Comparison of ENCODE assay signal across 8 mouse cellular contexts in genomic region chr9:106453271-106454070, GRCm38 (mm10). TPM values are rescaled to one million over a fixed set of nuclear protein-coding genes. Genes with fewer than 3 reads are reported as not detected.
DNase-seq lines count a peak whose midpoint lies in the region; ATAC-seq and TF ChIP-seq lines count a peak whose summit lies in the region.

TSS of gene Pcbp4 (plus strand) at chr9:106453291.

- TF ChIP-seq POLR2A in testis, adult 2 months (IDR thresholded peaks at IDR 0.05; ENCODE audit: control insufficient read depth, low read depth, low read length): no peak

- peak within 1 kb of the TSS; percentile 81 for H3K4me2 ChIP-seq in intestine, embryonic 14.5 days (ENCODE audit: low read length)

- H3K4me1 ChIP-seq in intestine, embryonic 14.5 days (replicated peaks; ENCODE audit: control insufficient read depth, insufficient read depth, low read length): peaks cover 66% of the 10 kb centered on the region
- H3K4me1 ChIP-seq in testis, adult 2 months (ENCODE audit: control insufficient read depth, insufficient read depth, low read length): peaks cover 26% of the 10 kb centered on the region

- WGBS in intestine, embryonic 14.5 days: under 1% methylated on average over 39 of the region's 74 CpGs

- peak; percentile 49 for DNase-seq in urinary bladder, postnatal 14 days (ENCODE audit: low spot score)
- DNase-seq in urinary bladder, postnatal 10 days (ENCODE audit: low spot score): no peak
- DNase-seq in cerebellum, postnatal 25 days: peak; percentile 80 to 82
- DNase-seq in gastrocnemius, postnatal 4 days (ENCODE audit: low spot score in 2 of 2): peak in 1 of 2 experiments; percentile 73
- DNase-seq in intestine, embryonic 14.5 days (ENCODE audit: low spot score): peak; percentile 89
- DNase-seq in left cerebral cortex, postnatal 36 days (ENCODE audit: low spot score in 2 of 2): peak; percentile 55 to 60

- no peak for TF ChIP-seq CTCF in testis, adult 2 months (IDR thresholded peaks at IDR 0.05; ENCODE audit: control insufficient read depth, insufficient read depth, insufficient replicate concordance, low read depth, low read length)

- peak within 1 kb of the TSS; percentile 67 for H3K4me3 ChIP-seq in intestine, embryonic 14.5 days (ENCODE audit: low read depth, low read length)
- H3K4me3 ChIP-seq in testis, adult 2 months (ENCODE audit: control insufficient read depth, low read depth, low read length): peak within 1 kb of the TSS; percentile 89

- peak; percentile 77 for ATAC-seq in intestine, embryonic 14.5 days (replicated peaks; ENCODE audit: low FRiP score, low TSS enrichment, low read depth)
- ATAC-seq in megakaryocyte progenitor cell, adult 5-6 weeks (replicated peaks; ENCODE audit: poor library complexity): peak; percentile 40

- peak within 1 kb of the TSS; percentile 78 for H3K27ac ChIP-seq in intestine, embryonic 14.5 days (ENCODE audit: low read depth)
- 0 out of 2 replicates have a peak within 1 kb of the TSS, but pooled peaks have one; percentile 12 for H3K27ac ChIP-seq in testis, adult 2 months (ENCODE audit: control insufficient read depth, insufficient read depth, low read depth, low read length)

- no peaks in the 10 kb centered on the region for H3K27me3 ChIP-seq in intestine, embryonic 14.5 days (replicated peaks; ENCODE audit: control insufficient read depth, insufficient read depth, low read length)
- no peaks in the 10 kb centered on the region for H3K27me3 ChIP-seq in testis, adult 2 months (ENCODE audit: control insufficient read depth, insufficient read depth, low read length)

- H3K9ac ChIP-seq in intestine, embryonic 14.5 days (ENCODE audit: low read length): peak within 1 kb of the TSS; percentile 71

- intact Hi-C loops in left cerebral cortex, postnatal 36 days (cut with DNase I): no loop called here

- H3K36me3 ChIP-seq in intestine, embryonic 14.5 days (ENCODE audit: control insufficient read depth, insufficient read depth, low read length): 0 out of 2 replicates have a peak, but pooled peaks cover 9% of the 10 kb centered on the region
- H3K36me3 ChIP-seq in testis, adult 2 months (ENCODE audit: control insufficient read depth, insufficient read depth, low read length): no peaks in the 10 kb centered on the region

- no peaks in the 10 kb centered on the region for H3K9me3 ChIP-seq in intestine, embryonic 14.5 days (ENCODE audit: control insufficient read depth, low read length)

RNA-seq across cellular contexts. Expression of gene Pcbp4, which starts in this region (rescaled TPM):
- total RNA-seq in gastrocnemius, postnatal 4 days (2021): 10 to 100 TPM; 83.6 to 84.9 TPM
- polyA plus RNA-seq in intestine, embryonic 14.5 days (2014; fragmentation: Nextera tagmentation; extraction: Ambion mirVana): 55.3 and 73.4 TPM in 2 replicates
- 100 to 1,000 TPM; 181 to 197 TPM for total RNA-seq in left cerebral cortex, postnatal 36 days (2021)
- total RNA-seq in megakaryocyte progenitor cell, adult 5-6 weeks (2015): 0.91 and 1.7 TPM in 2 replicates
- total RNA-seq in megakaryocyte progenitor cell, adult 5-6 weeks (2017): 0.96 and 2.7 TPM in 2 replicates
- 65.7 and 78.3 TPM in 2 replicates for polyA plus RNA-seq in testis, adult 2 months (2012; rRNA removed)

Comparison
In these comparisons a context has a peak if more than half of its experiments do, and no peak if none do; other contexts are left out.
1. RNA of gene Pcbp4 (total RNA-seq): 181 to 197 TPM in left cerebral cortex, postnatal 36 days and 83.6 to 84.9 TPM in gastrocnemius, postnatal 4 days; 0.91 to 2.7 TPM in megakaryocyte progenitor cell, adult 5-6 weeks; every median in the first group is over 10 times any median in the second.